In the genomic region with DNA sequence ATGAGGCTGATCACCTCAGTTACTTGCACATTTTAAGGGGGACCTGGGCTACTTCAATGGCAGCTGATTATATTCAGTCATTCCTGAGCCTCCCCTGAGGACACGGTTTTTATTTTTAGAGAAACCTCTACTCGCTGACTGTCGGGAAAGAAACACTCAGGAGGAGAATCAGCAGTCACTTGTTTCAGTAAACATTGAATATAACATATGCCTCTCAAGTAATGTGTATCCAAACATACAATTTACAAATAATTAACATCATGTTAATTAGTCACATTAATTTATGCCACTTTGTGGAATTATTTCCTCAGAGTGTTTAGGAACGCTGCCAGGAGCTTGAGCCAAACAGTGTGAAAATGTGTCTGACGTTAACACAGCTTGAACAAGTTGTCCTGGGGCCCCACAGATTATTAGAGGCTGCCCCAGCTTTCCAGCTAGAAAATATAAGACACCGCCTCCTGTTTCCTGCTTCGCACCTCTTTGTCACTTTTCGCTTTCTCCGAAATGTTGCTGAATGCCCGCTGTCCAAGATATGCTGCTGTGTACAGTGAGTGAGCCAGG, we compare ENCODE assay signal across 13 mouse cellular contexts.
A peak's percentile ranks its signal among the peaks of the same experiment; 100 is the strongest.
DNase-seq lines count a peak whose midpoint lies in the region; ATAC-seq and TF ChIP-seq lines count a peak whose summit lies in the region.
"Had no signal": no experiment of that assay in that cellular context is flagged by ENCODE, and none has a peak within 500 bp of the region (broad histone marks: within the 10 kb centered on the region; RNA-seq: fewer than 3 reads in every experiment).

No protein-coding gene starts in this region.

- no peak overlapping the region for H3K9ac ChIP-seq in hindbrain, postnatal 0 days (replicated peaks; ENCODE audit: low read length)
- H3K9ac ChIP-seq in hindbrain, embryonic 11.5 days (ENCODE audit: low read depth, low read length) = no peak overlapping the region
- H3K9ac ChIP-seq in lung, embryonic 14.5 days = no peak overlapping the region
- no peak overlapping the region for H3K9ac ChIP-seq in forebrain, postnatal 0 days
- H3K9ac ChIP-seq: heart, embryonic 15.5 days; liver, embryonic 14.5 days had no signal

- no peak overlapping the region for H3K4me2 ChIP-seq in hindbrain, postnatal 0 days (ENCODE audit: low read depth, low read length)
- no peak overlapping the region for H3K4me2 ChIP-seq in hindbrain, embryonic 11.5 days (replicated peaks; ENCODE audit: low read depth, low read length)
- no peak overlapping the region for H3K4me2 ChIP-seq in lung, embryonic 14.5 days
- no peak overlapping the region for H3K4me2 ChIP-seq in forebrain, postnatal 0 days (ENCODE audit: low read depth)
- H3K4me2 ChIP-seq: heart, embryonic 15.5 days had no signal

- no peaks in the 10 kb centered on the region for H3K36me3 ChIP-seq in hindbrain, postnatal 0 days (ENCODE audit: insufficient read depth, low read length)
- no peaks in the 10 kb centered on the region for H3K36me3 ChIP-seq in hindbrain, embryonic 11.5 days (ENCODE audit: control insufficient read depth, insufficient read depth, low read length)
- no peaks in the 10 kb centered on the region for H3K36me3 ChIP-seq in lung, embryonic 14.5 days (ENCODE audit: insufficient read depth)
- no peaks in the 10 kb centered on the region for H3K36me3 ChIP-seq in forebrain, postnatal 0 days (ENCODE audit: insufficient read depth)
- H3K36me3 ChIP-seq: heart, embryonic 15.5 days had no signal

- no peak overlapping the region for H3K4me3 ChIP-seq in hindbrain, postnatal 0 days (ENCODE audit: low read length)
- H3K4me3 ChIP-seq in hindbrain, embryonic 11.5 days (ENCODE audit: low read depth, low read length) = no peak overlapping the region
- H3K4me3 ChIP-seq in lung, embryonic 14.5 days (ENCODE audit: low read depth, low read length) = no peak overlapping the region
- no peak overlapping the region for H3K4me3 ChIP-seq in forebrain, postnatal 0 days (ENCODE audit: low read depth, low read length)
- H3K4me3 ChIP-seq: heart, embryonic 15.5 days had no signal

- no peak for TF ChIP-seq CTCF in hindbrain, postnatal 0 days (IDR thresholded peaks at IDR 0.05; ENCODE audit: low read depth)
- TF ChIP-seq CTCF in lung, embryonic 14.5 days (IDR thresholded peaks at IDR 0.05; ENCODE audit: low read depth) = no peak
- no peak for TF ChIP-seq CTCF in forebrain, postnatal 0 days (IDR thresholded peaks at IDR 0.05; ENCODE audit: low read depth)

- ATAC-seq in hindbrain, postnatal 0 days = peak; percentile 40; the same call in 1 of the 2 replicates
- no peak for ATAC-seq in hindbrain, embryonic 11.5 days (ENCODE audit: low FRiP score)
- no peak for ATAC-seq in lung, embryonic 14.5 days (ENCODE audit: insufficient read depth)
- peak; percentile 45; the same call in 1 of the 2 replicates for ATAC-seq in forebrain, postnatal 0 days

- WGBS in hindbrain, postnatal 0 days = 37% methylated on average over 10 of the region's 10 CpGs
- WGBS in hindbrain, embryonic 11.5 days = 78% methylated on average over 10 of the region's 10 CpGs
- WGBS in lung, embryonic 14.5 days = 42% methylated on average over 10 of the region's 10 CpGs
- 26% methylated on average over 10 of the region's 10 CpGs for WGBS in forebrain, postnatal 0 days

- H3K9me3 ChIP-seq in hindbrain, postnatal 0 days (ENCODE audit: low read length) = no peaks in the 10 kb centered on the region
- no peaks in the 10 kb centered on the region for H3K9me3 ChIP-seq in hindbrain, embryonic 11.5 days (ENCODE audit: control insufficient read depth, low read length)
- H3K9me3 ChIP-seq in lung, embryonic 14.5 days (ENCODE audit: low read depth, low read length) = no peaks in the 10 kb centered on the region
- H3K9me3 ChIP-seq in forebrain, postnatal 0 days (ENCODE audit: low read length) = no peaks in the 10 kb centered on the region
- H3K9me3 ChIP-seq: heart, embryonic 15.5 days had no signal

- H3K27me3 ChIP-seq in hindbrain, postnatal 0 days (ENCODE audit: insufficient read depth, low read length) = no peaks in the 10 kb centered on the region
- no peaks in the 10 kb centered on the region for H3K27me3 ChIP-seq in hindbrain, embryonic 11.5 days (ENCODE audit: control insufficient read depth, insufficient read depth, low read length)
- H3K27me3 ChIP-seq in lung, embryonic 14.5 days (ENCODE audit: insufficient read depth, low read length) = no peaks in the 10 kb centered on the region
- no peaks in the 10 kb centered on the region for H3K27me3 ChIP-seq in forebrain, postnatal 0 days (ENCODE audit: insufficient read depth, low read length)
- H3K27me3 ChIP-seq: CH12.LX; heart, embryonic 15.5 days had no signal

- H3K27ac ChIP-seq in hindbrain, postnatal 0 days = no peak overlapping the region
- no peak overlapping the region for H3K27ac ChIP-seq in hindbrain, embryonic 11.5 days (ENCODE audit: low read depth, low read length)
- H3K27ac ChIP-seq in lung, embryonic 14.5 days (ENCODE audit: low read depth) = no peak overlapping the region
- no peak overlapping the region for H3K27ac ChIP-seq in forebrain, postnatal 0 days (ENCODE audit: low read depth, low read length)
- H3K27ac ChIP-seq: heart, embryonic 15.5 days; liver, embryonic 14.5 days; macrophage had no signal

- peak; percentile 68 for DNase-seq in hindbrain, postnatal 0 days (ENCODE audit: low spot score)
- DNase-seq in hindbrain, embryonic 11.5 days (ENCODE audit: low spot score) = no peak
- DNase-seq in lung, embryonic 14.5 days = peak; percentile 31
- DNase-seq in lung, adult 18-20 months = no peak
- peak; percentile 70 for DNase-seq in forebrain, postnatal 0 days
- DNase-seq in layer of hippocampus, postnatal 36 days = peak; percentile 9 to 20
- DNase-seq in B cell, adult 2 months = no peak
- DNase-seq: cerebellum, adult 9-11 months; gastrocnemius, postnatal 36 days had no signal

- no peaks in the 10 kb centered on the region; the same call in 1 of the 2 replicates for H3K4me1 ChIP-seq in hindbrain, postnatal 0 days (ENCODE audit: insufficient read depth, low read length)
- no peaks in the 10 kb centered on the region for H3K4me1 ChIP-seq in hindbrain, embryonic 11.5 days (replicated peaks; ENCODE audit: control insufficient read depth, insufficient read depth, low read length)
- peaks cover 7% of the 10 kb centered on the region; the same call in 1 of the 2 replicates for H3K4me1 ChIP-seq in lung, embryonic 14.5 days (ENCODE audit: insufficient read depth)
- H3K4me1 ChIP-seq in forebrain, postnatal 0 days (ENCODE audit: insufficient read depth) = no peaks in the 10 kb centered on the region

Comparison
In these comparisons a context has a peak if more than half of its experiments do, and no peak if none do; other contexts are left out.
1. ATAC-seq: peak in hindbrain, postnatal 0 days (single experiment) and forebrain, postnatal 0 days (single experiment); none in hindbrain, embryonic 11.5 days (single experiment) and lung, embryonic 14.5 days (single experiment).
2. DNase-seq: peak in hindbrain, postnatal 0 days (single experiment), lung, embryonic 14.5 days (single experiment), forebrain, postnatal 0 days (single experiment) and layer of hippocampus, postnatal 36 days (2 of 2); none in hindbrain, embryonic 11.5 days (single experiment), lung, adult 18-20 months (0 of 2) and B cell, adult 2 months (0 of 2).